Mouse (Mus musculus): ENCODE results near the gene Myo18a. TPM values are rescaled to one million over a fixed set of nuclear protein-coding genes. Genes with fewer than 3 reads are reported as not detected.

Gene Myo18a
- polyA plus RNA-seq, 1 experiment, result 57.0 TPM

DNA sequence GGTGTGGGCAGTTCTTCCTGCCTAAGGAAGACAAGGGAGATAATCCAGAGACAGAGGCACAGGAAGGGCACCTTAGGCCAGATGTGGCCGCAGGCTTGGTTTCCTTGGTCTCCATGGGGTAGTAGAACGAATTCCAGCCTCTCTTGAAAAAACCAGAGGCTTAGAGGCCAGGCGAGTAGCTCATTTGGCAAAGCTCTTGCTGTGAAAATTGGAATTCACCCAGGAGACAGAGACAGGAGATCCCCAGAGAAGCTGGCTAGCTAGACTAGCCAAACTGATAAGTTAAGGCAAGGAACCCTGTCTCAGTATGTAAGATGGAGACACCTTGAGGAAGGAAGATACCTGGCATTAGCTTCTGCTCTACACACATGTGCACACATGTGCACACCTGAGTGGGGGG is 63.3 kb downstream of the Myo18a start:
- Histone ChIP-seq H3K79me3 (ENCODE audit: low read depth) (no peaks in the 10 kb centered on the region), H3ac (ENCODE audit: control insufficient read depth, insufficient read length, low read depth) (no peak overlapping the region), H3K4me3 (ENCODE audit: insufficient read depth, poor library complexity, severe bottlenecking) (no peak overlapping the region), H3K79me2 (ENCODE audit: control insufficient read depth, insufficient read depth) (no peaks in the 10 kb centered on the region), H3K27me3 (ENCODE audit: control insufficient read depth, insufficient read depth, insufficient read length) (no peaks in the 10 kb centered on the region), H3K36me3 (ENCODE audit: control insufficient read depth, insufficient read depth) (peaks cover 76% of the 10 kb centered on the region)
- TF ChIP-seq MAX (IDR thresholded peaks at IDR 0.05), result no peak
- no peak for TF ChIP-seq MYOD1 (IDR thresholded peaks at IDR 0.05; ENCODE audit: control insufficient read depth, insufficient read length, low read depth)
- no peak for TF ChIP-seq CEBPB (IDR thresholded peaks at IDR 0.05; ENCODE audit: low read depth)
- no peak for TF ChIP-seq MYOG (IDR thresholded peaks at IDR 0.05; ENCODE audit: control insufficient read depth, extremely low read depth, insufficient read length)
- no peak for TF ChIP-seq CTCF (IDR thresholded peaks at IDR 0.05; ENCODE audit: control insufficient read depth, insufficient read depth, insufficient read length)
- TF ChIP-seq FOSL1 (IDR thresholded peaks at IDR 0.05; ENCODE audit: insufficient read depth, low read length, poor library complexity, severe bottlenecking), result no peak
- TF ChIP-seq USF1 (IDR thresholded peaks at IDR 0.05; ENCODE audit: low read depth), result no peak

- TF ChIP-seq CEBPB (IDR thresholded peaks at IDR 0.05; ENCODE audit: low read depth), result no peak
- TF ChIP-seq CTCF (IDR thresholded peaks at IDR 0.05; ENCODE audit: control insufficient read depth, insufficient read depth, insufficient read length), result peak; percentile 55
- TF ChIP-seq MYOD1 (IDR thresholded peaks at IDR 0.05; ENCODE audit: control insufficient read depth, insufficient read length, low read depth), result peak; percentile 48
- Histone ChIP-seq H3K79me2 (ENCODE audit: control insufficient read depth, insufficient read depth) (no peaks in the 10 kb centered on the region), H3K27me3 (ENCODE audit: control insufficient read depth, insufficient read depth, insufficient read length) (no peaks in the 10 kb centered on the region), H3K36me3 (ENCODE audit: control insufficient read depth, insufficient read depth) (peaks cover 81% of the 10 kb centered on the region), H3K79me3 (ENCODE audit: low read depth) (no peaks in the 10 kb centered on the region), H3ac (ENCODE audit: control insufficient read depth, insufficient read length, low read depth) (no peak overlapping the region), H3K4me3 (ENCODE audit: insufficient read depth, poor library complexity, severe bottlenecking) (no peak overlapping the region)
Measured at GRCm38 (mm10) chr11:77827241-77827995, 64.4 kb downstream of the Myo18a start.

DNA sequence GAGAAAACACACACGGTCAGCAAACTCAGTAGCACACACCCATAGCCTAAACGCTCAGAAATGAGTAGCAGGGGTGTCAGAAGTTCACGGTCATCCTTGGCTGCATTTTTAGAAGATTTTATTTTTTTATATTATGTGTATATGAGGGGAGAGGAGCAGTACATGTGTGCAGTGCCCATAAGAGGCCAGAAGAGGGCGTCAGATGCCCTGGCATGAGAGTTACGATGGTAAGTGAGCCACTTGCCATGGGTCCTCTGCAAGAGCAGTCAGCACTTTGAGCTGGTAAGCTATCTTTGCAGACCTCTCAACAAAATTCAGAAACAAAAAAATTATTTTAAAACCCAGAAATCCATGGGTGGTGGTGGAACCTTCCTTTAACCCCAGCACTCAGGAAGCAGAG is 65.1 kb downstream of the Myo18a start:
- H3K4me3 ChIP-seq (ENCODE audit: insufficient read depth, poor library complexity, severe bottlenecking), result no peak overlapping the region
- no peaks in the 10 kb centered on the region for H3K27me3 ChIP-seq (ENCODE audit: control insufficient read depth, insufficient read depth, insufficient read length)
- TF ChIP-seq MYOD1 (IDR thresholded peaks at IDR 0.05; ENCODE audit: control insufficient read depth, insufficient read length, low read depth), result no peak
- no peak for TF ChIP-seq CTCF (IDR thresholded peaks at IDR 0.05; ENCODE audit: control insufficient read depth, insufficient read depth, insufficient read length)
- H3K79me3 ChIP-seq (ENCODE audit: low read depth), result no peaks in the 10 kb centered on the region
- H3ac ChIP-seq (ENCODE audit: control insufficient read depth, insufficient read length, low read depth), result no peak overlapping the region
- H3K79me2 ChIP-seq (ENCODE audit: control insufficient read depth, insufficient read depth), result no peaks in the 10 kb centered on the region
- peaks cover 84% of the 10 kb centered on the region for H3K36me3 ChIP-seq (ENCODE audit: control insufficient read depth, insufficient read depth)

- no peak overlapping the region for H3ac ChIP-seq (ENCODE audit: control insufficient read depth, insufficient read length, low read depth)
- peaks cover 83% of the 10 kb centered on the region for H3K36me3 ChIP-seq (ENCODE audit: control insufficient read depth, insufficient read depth)
Measured at GRCm38 (mm10) chr11:77829043-77829841, 66.2 kb downstream of the Myo18a start.

GRCm38 (mm10) chr11:77830875-77831274 is 67.8 kb downstream of the Myo18a start:
- Histone ChIP-seq H3K79me3 (ENCODE audit: low read depth) (no peaks in the 10 kb centered on the region), H3K4me3 (ENCODE audit: insufficient read depth, poor library complexity, severe bottlenecking) (no peak overlapping the region), H3K27me3 (ENCODE audit: control insufficient read depth, insufficient read depth, insufficient read length) (no peaks in the 10 kb centered on the region), H3K36me3 (ENCODE audit: control insufficient read depth, insufficient read depth) (peaks cover 78% of the 10 kb centered on the region), H3K79me2 (ENCODE audit: control insufficient read depth, insufficient read depth) (no peaks in the 10 kb centered on the region), H3ac (ENCODE audit: control insufficient read depth, insufficient read length, low read depth) (no peak overlapping the region)
- TF ChIP-seq FOSL1 (IDR thresholded peaks at IDR 0.05; ENCODE audit: insufficient read depth, low read length, poor library complexity, severe bottlenecking) (no peak), CTCF (IDR thresholded peaks at IDR 0.05; ENCODE audit: control insufficient read depth, insufficient read depth, insufficient read length) (no peak), MAX (IDR thresholded peaks at IDR 0.05) (no peak)

More at GRCm38 (mm10) chr11:77829043-77829841, 66.2 kb downstream of the Myo18a start:
- H3K79me2 ChIP-seq (ENCODE audit: control insufficient read depth, insufficient read depth), result no peaks in the 10 kb centered on the region
- no peaks in the 10 kb centered on the region for H3K79me3 ChIP-seq (ENCODE audit: low read depth)
- TF ChIP-seq CEBPB (IDR thresholded peaks at IDR 0.05; ENCODE audit: low read depth) (no peak), CTCF (IDR thresholded peaks at IDR 0.05; ENCODE audit: control insufficient read depth, insufficient read depth, insufficient read length) (no peak), USF1 (IDR thresholded peaks at IDR 0.05; ENCODE audit: low read depth) (no peak), MYOD1 (IDR thresholded peaks at IDR 0.05; ENCODE audit: control insufficient read depth, insufficient read length, low read depth) (no peak), FOSL1 (IDR thresholded peaks at IDR 0.05; ENCODE audit: insufficient read depth, low read length, poor library complexity, severe bottlenecking) (no peak), MYOG (IDR thresholded peaks at IDR 0.05; ENCODE audit: control insufficient read depth, extremely low read depth, insufficient read length) (no peak), MAX (IDR thresholded peaks at IDR 0.05) (no peak)
- no peaks in the 10 kb centered on the region for H3K27me3 ChIP-seq (ENCODE audit: control insufficient read depth, insufficient read depth, insufficient read length)
- H3K4me3 ChIP-seq (ENCODE audit: insufficient read depth, poor library complexity, severe bottlenecking), result no peak overlapping the region

GRCm38 (mm10) chr11:77832541-77832940 is 69.5 kb downstream of the Myo18a start:
- Histone ChIP-seq H3K79me2 (ENCODE audit: control insufficient read depth, insufficient read depth) (no peaks in the 10 kb centered on the region), H3K36me3 (ENCODE audit: control insufficient read depth, insufficient read depth) (peaks cover 74% of the 10 kb centered on the region)
- TF ChIP-seq MYOG (IDR thresholded peaks at IDR 0.05; ENCODE audit: control insufficient read depth, extremely low read depth, insufficient read length) (no peak), CEBPB (IDR thresholded peaks at IDR 0.05; ENCODE audit: low read depth) (no peak), MAX (IDR thresholded peaks at IDR 0.05) (no peak), USF1 (IDR thresholded peaks at IDR 0.05; ENCODE audit: low read depth) (no peak), CTCF (IDR thresholded peaks at IDR 0.05; ENCODE audit: control insufficient read depth, insufficient read depth, insufficient read length) (no peak), FOSL1 (IDR thresholded peaks at IDR 0.05; ENCODE audit: insufficient read depth, low read length, poor library complexity, severe bottlenecking) (no peak), MYOD1 (IDR thresholded peaks at IDR 0.05; ENCODE audit: control insufficient read depth, insufficient read length, low read depth) (no peak)

More at GRCm38 (mm10) chr11:77832541-77832940, 69.5 kb downstream of the Myo18a start:
- H3K27me3 ChIP-seq (ENCODE audit: control insufficient read depth, insufficient read depth, insufficient read length), result no peaks in the 10 kb centered on the region
- no peaks in the 10 kb centered on the region for H3K79me3 ChIP-seq (ENCODE audit: low read depth)
- no peak overlapping the region for H3K4me3 ChIP-seq (ENCODE audit: insufficient read depth, poor library complexity, severe bottlenecking)
- H3ac ChIP-seq (ENCODE audit: control insufficient read depth, insufficient read length, low read depth), result no peak overlapping the region
